Mouse (Mus musculus): ENCODE measurements around the gene Trappc12.

DNA sequence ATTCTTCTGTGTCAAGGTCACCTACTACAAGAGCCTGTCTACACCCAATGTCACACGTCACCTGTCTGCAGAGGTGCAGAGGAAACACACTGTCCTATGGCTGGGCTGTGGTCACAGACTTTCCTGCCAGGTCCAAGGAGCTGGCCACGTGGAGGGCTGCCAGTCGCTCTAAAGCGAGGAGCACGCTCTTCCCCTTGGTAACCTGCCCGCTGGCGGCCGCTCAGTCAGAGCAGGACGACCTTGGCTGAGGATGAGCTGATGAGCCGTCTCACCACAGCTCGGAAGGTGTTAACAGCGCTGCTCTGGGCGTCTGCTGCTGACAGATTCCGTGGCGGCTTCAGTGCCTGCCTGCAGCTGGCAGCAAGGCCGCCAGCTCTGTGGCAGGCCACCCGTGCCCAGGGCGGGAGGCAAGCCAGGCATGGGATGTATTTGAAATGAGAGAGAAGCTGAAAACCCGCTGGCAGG is 49.7 kb downstream of the Trappc12 start:
- TF ChIP-seq CTCF (IDR thresholded peaks at IDR 0.05; ENCODE audit: low read depth, low read length), result no peak
- TF ChIP-seq GATA1 (IDR thresholded peaks at IDR 0.05; ENCODE audit: borderline replicate concordance, low read length), result no peak
